Mouse (Mus musculus) erythroid progenitor cell, adult 5-6 weeks (primary cell): ENCODE measurements around the gene Mfsd2b. TPM values are rescaled to one million over a fixed set of nuclear protein-coding genes. Genes with fewer than 3 reads are reported as not detected.
"Not testable (repeated sequence)": the region's sequence is repeated elsewhere in the genome, so short reads cannot be mapped to it uniquely, and the experiment has no call there.

Experiments used
- ATAC-seq: replicated peaks from 2 replicates; pipeline ENCODE4 v1.8.0; 2016; ENCODE audit warnings: moderate number of reproducible peaks, mild to moderate bottlenecking, moderate TSS enrichment, inconsistent platforms; ENCODE audit not compliant: poor library complexity, low FRiP score, severe bottlenecking
- total RNA-seq, 2 experiments: library from RNA; stranded (forward) in 1 of 2; stranded (reverse) in 1 of 2; fragments of 150-400 nt in 1 of 2; fragments of 186-747, 209-891 nt in 1 of 2; gene quantifications; 2 replicates each; pipeline versions ENCODE4 v1.2.3 to v1.2.4; 2015 to 2017; ENCODE audit warnings: low replicate concordance in 2 of 2

The Mfsd2b gene
- total RNA-seq (2015; ENCODE audit: low replicate concordance) = 277 and 292 TPM in 2 replicates
- 253 and 262 TPM in 2 replicates for total RNA-seq (2017; ENCODE audit: low replicate concordance)

- ATAC-seq = peak; percentile 86
These were observed at the start of gene Mfsd2b for GRCm38 (mm10) chr12:4874161-4874927. TSS of gene Mfsd2b (minus strand) at chr12:4874359.

GRCm38 (mm10) chr12:4917805-4918591, 43.8 kb upstream of the Mfsd2b start:
- peak; percentile 63 for ATAC-seq

GRCm38 (mm10) chr12:4916994-4917804, 43.0 kb upstream of the Mfsd2b start, which contains the start of gene Atad2b:
TSS of gene Atad2b (plus strand) at chr12:4917353.
- ATAC-seq = peak; percentile 93

- ATAC-seq = no peak
These were observed 40.8 kb upstream of the Mfsd2b start for GRCm38 (mm10) chr12:4914944-4915343.

GRCm38 (mm10) chr12:4914441-4914840, 40.3 kb upstream of the Mfsd2b start:
- ATAC-seq = no peak

GRCm38 (mm10) chr12:4911716-4912115, 37.6 kb upstream of the Mfsd2b start:
- no peak for ATAC-seq

- ATAC-seq = not testable (repeated sequence)
These were observed 36.3 kb upstream of the Mfsd2b start for GRCm38 (mm10) chr12:4910496-4910895.

GRCm38 (mm10) chr12:4908391-4908790, 34.2 kb upstream of the Mfsd2b start:
- ATAC-seq = no peak

GRCm38 (mm10) chr12:4906951-4907906, 33.1 kb upstream of the Mfsd2b start, which contains the start of gene Ubxn2a:
TSS of gene Ubxn2a (minus strand) at chr12:4907705.
- ATAC-seq = peak; percentile 83

GRCm38 (mm10) chr12:4906476-4906875, 32.3 kb upstream of the Mfsd2b start:
- ATAC-seq = no peak

- peak; percentile 61 for ATAC-seq
These were observed 31.8 kb upstream of the Mfsd2b start for GRCm38 (mm10) chr12:4905946-4906345.

GRCm38 (mm10) chr12:4898024-4898423, 23.9 kb upstream of the Mfsd2b start:
- no peak for ATAC-seq

GRCm38 (mm10) chr12:4889891-4890290, 15.7 kb upstream of the Mfsd2b start:
- no peak for ATAC-seq

- no peak for ATAC-seq
These were observed 15.1 kb upstream of the Mfsd2b start for GRCm38 (mm10) chr12:4889251-4889650.

- no peak for ATAC-seq
These were observed 14.6 kb upstream of the Mfsd2b start for GRCm38 (mm10) chr12:4888739-4889138.

- not testable (repeated sequence) for ATAC-seq
These were observed 12.4 kb upstream of the Mfsd2b start for GRCm38 (mm10) chr12:4886581-4886980.

GRCm38 (mm10) chr12:4885062-4885461, 10.9 kb upstream of the Mfsd2b start:
- ATAC-seq = no peak

- no peak for ATAC-seq
These were observed 7.9 kb upstream of the Mfsd2b start for GRCm38 (mm10) chr12:4882086-4882485.

- no peak for ATAC-seq
These were observed 4.9 kb upstream of the Mfsd2b start for GRCm38 (mm10) chr12:4879048-4879447.
